29 mouse cellular contexts compared by ENCODE assay signal in genomic region chr12:80569561-80569960, GRCm38 (mm10).
"Had no signal": no experiment of that assay in that cellular context is flagged by ENCODE, and none has a peak within 500 bp of the region (broad histone marks: within the 10 kb centered on the region; RNA-seq: fewer than 3 reads in every experiment).

No protein-coding gene starts in this region.

- H3K4me2 ChIP-seq: heart, embryonic 11.5 days; heart, embryonic 12.5 days; heart, embryonic 13.5 days; heart, embryonic 15.5 days; hindbrain, embryonic 12.5 days; hindbrain, embryonic 13.5 days; hindbrain, embryonic 14.5 days; hindbrain, embryonic 15.5 days; intestine, embryonic 15.5 days; kidney, embryonic 15.5 days had no signal

- H3K27me3 ChIP-seq: heart, embryonic 12.5 days; heart, embryonic 13.5 days; heart, embryonic 15.5 days; hindbrain, embryonic 12.5 days; hindbrain, embryonic 13.5 days; hindbrain, embryonic 15.5 days; intestine, embryonic 15.5 days; kidney, embryonic 15.5 days had no signal

- H3K36me3 ChIP-seq: heart, embryonic 10.5 days; heart, embryonic 12.5 days; heart, embryonic 13.5 days; heart, embryonic 15.5 days; hindbrain, embryonic 10.5 days; hindbrain, embryonic 12.5 days; hindbrain, embryonic 13.5 days; hindbrain, embryonic 15.5 days; intestine, embryonic 15.5 days; kidney, embryonic 15.5 days had no signal

- DNase-seq: heart, postnatal 10 days; heart, postnatal 14 days; heart, postnatal 36 days; heart, postnatal 4 days; kidney, adult 11 months; kidney, adult 18-20 months; kidney, adult 2 months; kidney, adult 8-10 months; kidney, adult 9 months; kidney, postnatal 10 days; kidney, postnatal 14 days; kidney, postnatal 36 days; kidney, postnatal 4 days; layer of hippocampus, adult 9-11 months; layer of hippocampus, postnatal 36 days had no signal

- H3K4me3 ChIP-seq: heart, embryonic 10.5 days; heart, embryonic 12.5 days; heart, embryonic 13.5 days; heart, embryonic 15.5 days; hindbrain, embryonic 10.5 days; hindbrain, embryonic 12.5 days; hindbrain, embryonic 13.5 days; hindbrain, embryonic 15.5 days; intestine, embryonic 15.5 days; kidney, embryonic 15.5 days; layer of hippocampus, adult 2 months; left cerebral cortex, adult 2 months had no signal
